Mouse (Mus musculus) megakaryocyte, adult 5-6 weeks (primary cell): ENCODE data around the gene P4hb. TPM values are rescaled to one million over a fixed set of nuclear protein-coding genes. Genes with fewer than 3 reads are reported as not detected.

Source experiments
- ATAC-seq: 2 replicates; pipeline ENCODE4 v1.8.0; 2016; ENCODE audit warnings: mild to moderate bottlenecking, inconsistent platforms; ENCODE audit not compliant: poor library complexity, severe bottlenecking
- total RNA-seq, 2 experiments: library from RNA; stranded (forward) in 1 of 2; stranded (reverse) in 1 of 2; fragments of 153-499, 151-499 nt in 1 of 2; fragments of 221-1000, 200-1000 nt in 1 of 2; gene quantifications; 2 replicates each; pipeline versions ENCODE4 v1.2.3 to v1.2.4; 2015 to 2017

Gene P4hb
- total RNA-seq (2015) (301 and 325 TPM in 2 replicates), total RNA-seq (2017) (587 and 590 TPM in 2 replicates)

DNA sequence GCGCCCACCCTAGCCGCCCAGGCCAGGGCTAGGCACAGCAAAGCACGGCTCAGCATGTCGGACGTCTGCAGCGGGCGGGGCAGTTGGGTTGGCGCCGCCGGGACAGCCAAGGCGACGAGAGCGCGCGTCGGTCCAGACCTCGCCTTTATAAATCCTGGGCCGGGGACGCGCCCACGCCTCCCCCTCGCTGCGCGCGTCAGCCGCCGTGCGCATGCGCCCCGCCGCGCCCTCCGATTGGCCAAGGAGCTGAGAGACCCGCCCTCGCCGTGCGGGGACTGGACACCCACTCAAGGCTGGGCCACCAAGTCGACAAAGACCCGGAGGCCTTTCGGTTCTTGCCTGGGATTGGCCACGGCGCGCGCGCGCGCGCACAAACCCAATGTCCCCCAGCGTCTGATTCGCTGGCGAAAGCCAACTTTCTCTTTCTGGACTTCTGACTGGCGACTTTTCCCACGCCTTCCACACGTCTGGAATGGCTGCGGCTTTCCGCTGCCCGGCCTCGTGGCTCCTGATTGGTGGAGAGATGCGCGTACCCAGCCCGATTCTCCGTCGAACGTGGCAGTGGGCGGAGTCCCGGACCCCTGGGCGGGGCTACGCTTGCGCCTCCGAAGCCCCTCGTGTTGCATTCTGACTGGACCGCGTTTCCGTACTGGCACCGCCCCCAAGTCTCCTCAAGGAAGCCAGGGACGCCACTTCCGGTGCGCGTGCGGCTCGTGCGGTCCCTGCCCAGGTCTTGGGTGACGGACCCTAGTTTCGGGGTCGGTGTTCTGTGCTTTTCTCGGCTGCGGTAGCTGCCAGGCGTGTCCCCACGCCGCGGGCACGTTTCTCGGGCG lies at the start of gene P4hb:
Gene P4hb (minus strand): TSS at position 502 of the 833 bp plus-strand sequence.
- ATAC-seq: peak; percentile 77

DNA sequence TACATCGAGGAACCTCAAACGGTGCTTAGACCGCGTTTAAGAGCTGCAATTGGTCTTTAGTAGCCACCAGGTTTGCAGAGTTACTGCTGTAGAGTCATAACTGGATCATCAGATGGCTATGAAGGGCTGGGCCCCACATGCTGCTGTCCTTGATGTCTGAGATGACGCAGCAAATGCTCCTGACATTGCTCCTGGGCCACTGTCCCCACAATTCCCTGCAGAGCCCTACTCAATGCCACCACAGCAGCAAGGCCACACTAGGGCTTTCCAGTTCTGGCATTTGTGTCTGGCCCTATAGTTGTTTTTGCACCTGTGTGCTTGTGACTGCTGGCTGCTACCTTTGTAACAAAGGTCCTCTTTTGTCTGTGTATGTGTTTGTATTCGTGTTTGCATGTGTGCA lies 49.8 kb upstream of the P4hb start:
- ATAC-seq: no peak

- no peak for ATAC-seq
Measured at GRCm38 (mm10) chr11:120620195-120620594, 47.1 kb upstream of the P4hb start.

DNA sequence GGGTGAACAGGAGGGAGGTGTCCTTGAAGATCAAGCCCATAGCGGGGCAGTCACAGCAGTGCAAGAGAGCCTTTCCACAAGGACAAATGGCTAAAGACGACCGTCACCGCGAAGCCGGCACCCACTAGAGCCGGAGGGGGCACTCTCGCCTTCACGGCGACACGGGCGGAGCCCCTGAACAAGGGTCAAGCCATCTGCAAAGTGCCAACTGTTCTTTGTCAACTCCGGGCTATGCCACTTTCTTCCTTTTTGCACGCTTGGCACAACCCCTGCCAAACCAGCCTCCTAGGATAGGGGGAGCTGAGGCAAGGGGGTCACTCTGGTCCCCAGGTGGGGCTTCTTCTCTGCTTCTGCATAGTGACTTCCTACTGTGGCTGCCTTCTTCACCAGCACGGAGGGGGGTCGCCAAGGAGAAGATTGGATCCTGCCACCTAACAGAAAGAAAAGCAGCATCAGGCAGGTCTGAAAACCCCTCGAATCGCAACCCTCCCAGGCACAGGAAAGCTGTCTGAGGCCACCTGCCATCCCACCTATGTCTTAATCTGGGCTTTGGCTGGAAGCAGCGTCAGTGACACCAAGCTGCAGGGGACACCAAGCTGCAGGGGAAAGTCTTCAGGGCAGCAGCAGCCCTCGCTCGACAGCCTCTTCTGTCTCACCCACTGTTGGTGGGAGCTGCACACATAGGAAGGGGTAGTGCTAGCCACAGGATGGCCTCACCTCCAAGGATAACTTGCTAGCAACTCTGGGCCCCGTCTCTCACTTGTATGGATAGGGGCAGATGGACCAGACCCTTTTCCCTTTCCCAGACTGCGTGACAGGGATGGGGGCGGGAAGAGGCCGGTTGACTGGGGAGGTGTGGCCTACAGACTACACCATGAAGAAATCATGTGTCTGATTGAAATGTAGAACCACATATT lies 45.8 kb upstream of the P4hb start:
- ATAC-seq: no peak

- peak; percentile 98 for ATAC-seq
Measured at GRCm38 (mm10) chr11:120617519-120618112, 44.6 kb upstream of the P4hb start, which contains the start of gene Pcyt2. Gene Pcyt2 (minus strand): TSS chr11:120617936.

DNA sequence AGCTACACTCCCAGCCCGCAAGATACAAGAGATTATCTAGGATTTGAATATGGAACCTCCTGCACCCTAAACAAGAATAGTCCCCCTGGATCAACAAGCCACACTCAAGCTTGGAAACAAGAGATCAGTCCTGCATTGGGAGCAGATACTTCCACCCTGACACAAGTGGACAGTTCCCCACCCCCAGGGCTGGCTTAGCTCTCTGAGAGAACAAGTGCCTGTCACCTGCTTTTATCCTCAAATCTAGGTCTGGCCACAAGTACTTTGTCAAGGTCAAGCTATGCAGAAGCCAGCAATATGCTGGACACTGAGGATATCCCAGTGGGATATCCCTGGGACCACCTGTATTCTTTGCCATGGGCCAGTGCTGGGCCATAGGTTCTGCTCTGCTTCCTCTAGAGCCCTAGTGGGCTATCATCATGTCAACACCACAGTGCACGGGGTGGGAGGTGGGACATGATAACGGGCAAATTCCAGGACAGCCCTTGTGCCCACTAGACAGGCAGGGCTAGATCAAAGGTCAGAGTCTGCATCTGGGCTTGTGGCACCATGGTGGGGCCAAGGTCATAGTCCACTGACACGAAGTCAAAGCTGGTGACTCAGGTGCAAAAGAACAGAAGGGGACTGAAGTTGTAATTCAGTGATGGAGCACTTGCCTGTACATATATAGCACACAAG lies 43.7 kb upstream of the P4hb start:
- no peak for ATAC-seq

DNA sequence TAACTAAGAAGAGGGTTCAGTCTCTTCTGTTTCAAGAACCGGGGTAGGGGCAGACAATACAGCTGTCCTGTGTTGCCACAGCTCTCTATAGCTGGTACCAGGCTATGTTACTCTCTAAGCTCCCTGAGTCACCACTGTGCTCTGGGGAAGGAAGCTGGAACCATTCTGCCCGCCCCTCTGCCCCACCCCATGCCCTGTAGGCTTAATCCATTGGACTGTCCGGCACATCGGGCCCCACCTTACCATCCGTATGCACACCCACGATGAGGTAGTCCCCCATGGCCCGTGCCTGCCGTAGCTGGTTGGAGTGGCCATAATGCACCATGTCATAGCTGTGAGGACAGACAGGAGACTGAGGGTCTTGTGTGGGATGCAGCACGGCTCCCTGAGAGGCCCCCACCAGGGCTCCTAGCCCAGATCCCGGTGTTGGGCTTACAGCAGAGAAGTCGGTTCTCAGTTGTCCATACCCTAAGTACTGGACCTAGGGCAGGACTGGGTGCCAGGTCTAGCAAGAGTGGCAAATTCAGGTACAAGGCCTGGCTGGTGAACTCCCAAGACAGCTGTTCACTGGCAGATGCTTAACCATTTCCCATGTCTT lies 42.7 kb upstream of the P4hb start:
- ATAC-seq: no peak

DNA sequence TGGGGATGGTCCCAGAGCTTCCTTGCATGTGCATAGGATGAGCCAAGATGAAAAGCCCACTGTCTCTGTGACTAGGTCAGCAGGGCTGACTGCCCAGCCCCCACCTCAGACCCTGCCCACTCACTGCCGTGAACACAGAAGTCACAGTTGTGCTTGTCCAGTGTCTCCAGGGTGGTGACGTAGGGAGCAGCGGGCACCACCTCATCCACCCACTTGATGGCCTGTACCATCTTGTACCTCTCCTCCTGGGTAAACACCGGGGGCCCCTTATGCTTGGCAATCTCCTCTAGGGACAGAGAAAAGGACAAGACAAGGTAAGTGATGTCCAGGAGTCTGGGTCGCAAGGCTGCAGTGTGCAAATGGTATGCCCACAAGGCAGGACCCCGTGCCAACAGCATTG lies 42.1 kb upstream of the P4hb start:
- ATAC-seq: no peak

DNA sequence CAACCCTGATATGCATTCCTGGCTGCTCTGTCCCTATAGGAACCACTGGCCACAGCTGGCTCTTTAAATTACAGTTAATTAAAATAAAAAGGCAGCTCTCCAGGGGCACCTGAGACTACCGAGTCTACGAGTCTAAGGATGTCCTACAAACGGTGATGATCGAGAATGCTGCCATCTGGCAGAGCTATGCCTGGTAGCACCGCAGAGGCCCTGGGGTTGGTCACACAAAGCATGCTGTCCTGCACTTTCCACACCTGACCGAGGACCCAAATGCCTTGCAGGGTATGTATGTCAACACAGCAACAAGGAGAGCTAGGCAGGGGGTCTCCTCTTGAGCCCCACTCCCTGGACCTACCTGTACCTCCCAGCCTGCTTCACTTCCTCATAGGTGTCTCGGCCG lies 40.9 kb upstream of the P4hb start:
- no peak for ATAC-seq

DNA sequence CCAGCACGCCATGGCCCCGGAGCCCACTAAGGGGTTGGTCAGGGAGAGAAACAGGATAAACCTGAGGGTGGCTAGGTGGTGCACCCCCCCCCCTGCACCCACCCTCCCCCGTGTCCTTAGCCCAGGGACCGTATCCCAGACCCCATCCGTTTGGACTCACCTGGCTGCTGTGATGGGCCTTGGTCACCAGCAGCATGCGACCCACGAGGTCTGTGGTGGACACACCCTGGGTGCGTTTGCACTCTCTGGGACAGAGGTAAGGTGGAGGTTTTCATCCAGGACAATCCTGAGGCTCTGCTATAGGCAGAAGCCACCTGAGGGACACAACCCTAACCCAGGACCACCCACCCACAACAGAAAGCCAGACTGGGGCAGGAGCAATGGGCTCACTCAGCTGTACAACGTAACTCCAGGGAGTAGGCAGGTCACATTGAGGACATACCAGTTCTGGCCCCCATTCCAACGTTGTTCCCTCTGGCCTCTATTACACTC lies 40.5 kb upstream of the P4hb start:
- no peak for ATAC-seq

DNA sequence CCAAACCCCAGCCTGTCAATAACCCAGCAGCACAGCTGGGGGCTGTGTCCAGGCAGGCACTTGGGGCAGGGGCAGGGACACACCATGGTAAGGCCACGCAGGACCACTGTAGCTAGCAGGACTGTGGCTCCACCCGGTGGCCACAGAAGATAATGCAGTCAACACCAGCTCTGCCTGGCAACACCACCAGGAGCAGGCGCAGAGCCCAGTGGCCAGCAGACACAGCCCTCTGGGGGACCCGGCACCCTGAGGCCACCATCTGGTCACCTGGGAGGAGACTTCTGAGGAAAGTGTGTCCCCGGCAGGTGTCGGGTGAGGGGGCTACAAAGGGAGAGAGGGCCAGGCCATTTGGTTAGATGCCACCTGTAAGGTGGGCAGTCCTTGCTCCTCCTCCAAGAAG lies 39.7 kb upstream of the P4hb start:
- peak; percentile 89 for ATAC-seq

GRCm38 (mm10) chr11:120610477-120611046 lies 37.5 kb upstream of the P4hb start:
- ATAC-seq: no peak

DNA sequence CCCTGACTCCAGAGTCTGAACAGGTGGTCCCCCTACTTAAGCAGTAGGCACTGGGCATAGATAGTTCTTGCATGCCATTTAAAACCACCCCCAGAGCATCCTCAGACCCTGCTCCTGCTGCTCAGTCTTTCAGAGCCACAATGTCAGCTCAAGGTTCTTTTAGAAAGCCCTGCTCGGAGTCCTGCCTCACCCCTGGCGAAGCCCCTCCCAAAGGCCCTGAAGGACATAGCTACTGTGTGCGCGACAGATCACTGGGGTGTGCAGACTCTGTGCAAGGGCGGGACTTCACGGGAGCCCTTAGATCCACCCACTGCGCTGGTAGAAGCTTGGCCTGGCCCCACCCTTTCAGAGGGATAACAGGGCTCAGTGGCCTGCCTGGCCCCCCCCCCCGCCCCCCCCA lies 36.2 kb upstream of the P4hb start:
- ATAC-seq: no peak

DNA sequence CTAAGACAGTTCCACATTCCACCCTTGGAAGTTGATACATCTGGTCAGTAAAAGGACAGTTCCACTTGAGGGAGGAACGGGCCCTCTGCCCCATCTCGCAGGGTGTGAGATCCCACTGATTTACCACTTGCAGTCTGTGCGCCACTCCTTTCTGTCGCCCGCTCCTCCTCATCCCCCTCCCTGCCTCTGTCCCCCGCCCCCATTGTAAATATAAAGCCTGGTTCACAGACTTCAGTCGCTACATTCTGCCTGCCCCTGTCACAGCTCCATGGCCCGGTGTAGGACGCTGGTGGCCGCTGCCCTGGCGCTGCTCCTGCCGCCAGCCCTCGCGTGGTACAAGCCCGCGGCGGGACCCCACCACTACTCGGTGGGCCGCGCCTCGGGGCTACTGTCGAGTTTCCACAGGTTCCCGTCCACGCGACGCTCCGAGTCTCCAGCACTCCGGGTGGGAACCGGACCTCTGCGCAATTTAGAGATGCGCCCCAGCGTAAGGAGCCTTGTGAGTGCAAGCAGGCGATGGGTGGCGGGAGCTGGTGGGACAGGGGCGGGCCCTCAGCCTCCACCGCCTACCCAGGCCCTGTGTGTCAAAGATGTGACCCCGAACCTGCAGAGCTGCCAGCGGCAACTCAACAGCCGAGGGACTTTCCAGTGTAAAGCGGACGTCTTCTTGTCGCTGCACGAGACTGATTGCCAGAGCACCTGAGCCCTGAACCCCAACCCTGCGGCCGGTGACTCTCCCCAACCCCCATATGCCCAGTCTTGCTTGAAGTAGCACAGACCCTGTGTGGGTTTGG lies 35.4 kb upstream of the P4hb start, which contains the start of gene Npb:
Gene Npb (plus strand): TSS at position 237 of the 794 bp plus-strand sequence.
- ATAC-seq: no peak

DNA sequence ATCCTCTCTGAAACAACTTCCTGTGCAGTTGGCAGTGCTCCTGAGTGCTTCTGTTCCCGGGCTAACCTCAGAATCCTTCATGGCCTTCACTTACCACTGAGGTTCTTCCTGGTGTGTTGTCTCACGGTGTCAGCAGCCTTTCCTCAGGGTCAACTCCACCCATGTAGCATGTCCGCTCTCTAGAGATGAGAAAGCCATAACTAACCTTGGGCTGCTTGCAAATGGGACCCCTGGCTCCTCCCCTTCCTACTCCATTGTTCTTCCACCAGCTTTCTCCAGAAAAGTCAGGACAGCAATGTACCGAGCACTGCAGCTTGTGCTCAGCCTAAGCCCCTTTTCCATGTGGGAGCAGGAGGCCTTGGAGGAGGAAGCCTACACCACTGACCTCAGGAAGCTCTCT lies 33.7 kb upstream of the P4hb start:
- ATAC-seq: no peak

DNA sequence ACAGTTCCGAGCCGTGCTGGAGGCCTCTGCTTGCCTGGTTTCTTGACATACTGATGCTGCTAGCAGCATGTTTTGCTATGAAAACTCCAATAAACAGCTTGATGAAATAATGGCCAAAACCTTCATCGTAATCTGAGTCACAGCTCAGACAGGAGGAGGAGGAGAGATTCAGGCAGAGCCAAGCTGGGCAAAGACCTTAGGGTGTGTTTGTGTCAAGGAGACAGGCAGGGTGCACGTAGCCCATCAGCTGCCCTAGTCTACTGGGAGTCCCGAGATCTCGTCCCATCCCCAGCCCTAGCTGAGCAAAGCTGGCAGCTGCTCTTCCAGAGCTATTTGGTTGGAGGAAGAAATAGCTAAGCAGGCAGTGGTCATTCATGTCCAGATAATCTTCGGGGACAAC lies 32.6 kb upstream of the P4hb start:
- no peak for ATAC-seq

DNA sequence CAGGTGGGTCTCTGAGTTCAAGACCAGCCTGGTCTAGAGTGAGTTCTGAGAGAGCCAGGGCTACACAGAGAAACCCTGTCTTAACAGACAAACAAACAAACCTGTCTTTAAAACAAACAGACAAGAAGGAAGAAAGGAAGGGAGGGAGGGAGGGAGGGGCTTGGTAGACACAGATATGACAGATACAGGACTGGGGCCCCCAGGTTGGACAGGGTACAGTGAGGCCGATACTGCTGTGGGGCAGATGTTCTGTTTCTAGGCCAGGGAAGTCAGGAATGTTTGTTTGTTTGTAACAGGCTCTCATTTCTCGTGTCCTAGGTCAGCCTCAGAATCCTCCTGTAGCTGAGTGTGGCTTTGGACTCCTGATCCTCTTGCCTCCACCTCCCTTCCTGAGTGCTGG lies 30.5 kb upstream of the P4hb start:
- no peak for ATAC-seq

- no peak for ATAC-seq
Measured at GRCm38 (mm10) chr11:120600716-120601115, 27.7 kb upstream of the P4hb start.

- no peak for ATAC-seq
Measured at GRCm38 (mm10) chr11:120598990-120599549, 26.0 kb upstream of the P4hb start.
